Mouse (Mus musculus) heart, embryonic 16.5 days (tissue): ENCODE measurements around the gene Hist3h2a. TPM values are rescaled to one million over a fixed set of nuclear protein-coding genes. Genes with fewer than 3 reads are reported as not detected.

Experiments used
- ATAC-seq: fragments of 200-750 bp; cut with Nextera tagmentation; replicated peaks from 2 replicates; pipeline ENCODE4 v1.8.0; 2017; ENCODE audit warnings: moderate number of reproducible peaks; ENCODE audit not compliant: insufficient read depth, low FRiP score; ENCODE audit errors: extremely low read depth
- H3K27ac ChIP-seq: fragments of 300-500 bp; sonication (generic); 2 replicates; pipeline ENCODE4 v1.5.1; 2014; ENCODE audit warnings: mild to moderate bottlenecking, low read length, control low read depth, moderate library complexity
- H3K27me3 ChIP-seq: fragments of 300-500 bp; sonication (generic); 2 replicates; pipeline ENCODE4 v1.6.1; 2014; ENCODE audit warnings: low read length, mixed read lengths; ENCODE audit not compliant: control insufficient read depth, insufficient read depth
- H3K36me3 ChIP-seq: fragments of 300-500 bp; sonication (generic); 2 replicates; pipeline ENCODE4 v1.6.1; 2014; ENCODE audit not compliant: control insufficient read depth, insufficient read depth
- H3K4me1 ChIP-seq: fragments of 300-500 bp; sonication (generic); 2 replicates; pipeline ENCODE4 v1.6.1; 2014; ENCODE audit warnings: low read length, mixed read lengths; ENCODE audit not compliant: control insufficient read depth, insufficient read depth
- H3K4me2 ChIP-seq: fragments of 300-500 bp; sonication (generic); 2 replicates; pipeline ENCODE4 v1.6.1; 2014; ENCODE audit warnings: low read depth, mild to moderate bottlenecking, control low read depth, low read length
- H3K4me3 ChIP-seq: fragments of 300-500 bp; sonication (generic); 2 replicates; pipeline ENCODE4 v1.5.1; 2014; ENCODE audit warnings: mild to moderate bottlenecking, control low read depth, low read length
- H3K9ac ChIP-seq: fragments of 300-500 bp; sonication (generic); 2 replicates; pipeline ENCODE4 v1.6.1; 2014; ENCODE audit warnings: low read length, control low read depth
- H3K9me3 ChIP-seq: fragments of 300-500 bp; sonication (generic); replicated peaks from 2 replicates; pipeline ENCODE4 v1.6.1; 2016; ENCODE audit warnings: low read length; ENCODE audit not compliant: control insufficient read depth
- WGBS: fragments of 180-500 bp; shearing (Covaris S2); extraction: QIAGEN DNeasy Blood & Tissue Kit; methylation state at CpG from one replicate; pipeline ENCODE4 v1.1.7; 2014; 5-methylcytosine and 5-hydroxymethylcytosine counted together
- polyA plus RNA-seq: library from polyadenylated mRNA; unstranded; fragments of >200 nt; fragmentation: Nextera tagmentation; extraction: Ambion mirVana; gene quantifications from 2 replicates; pipeline ENCODE4 v1.2.1, GENCODE M21; 2015

Gene Hist3h2a
- polyA plus RNA-seq, 1 experiment from 2014 or later: 35.2 TPM

DNA sequence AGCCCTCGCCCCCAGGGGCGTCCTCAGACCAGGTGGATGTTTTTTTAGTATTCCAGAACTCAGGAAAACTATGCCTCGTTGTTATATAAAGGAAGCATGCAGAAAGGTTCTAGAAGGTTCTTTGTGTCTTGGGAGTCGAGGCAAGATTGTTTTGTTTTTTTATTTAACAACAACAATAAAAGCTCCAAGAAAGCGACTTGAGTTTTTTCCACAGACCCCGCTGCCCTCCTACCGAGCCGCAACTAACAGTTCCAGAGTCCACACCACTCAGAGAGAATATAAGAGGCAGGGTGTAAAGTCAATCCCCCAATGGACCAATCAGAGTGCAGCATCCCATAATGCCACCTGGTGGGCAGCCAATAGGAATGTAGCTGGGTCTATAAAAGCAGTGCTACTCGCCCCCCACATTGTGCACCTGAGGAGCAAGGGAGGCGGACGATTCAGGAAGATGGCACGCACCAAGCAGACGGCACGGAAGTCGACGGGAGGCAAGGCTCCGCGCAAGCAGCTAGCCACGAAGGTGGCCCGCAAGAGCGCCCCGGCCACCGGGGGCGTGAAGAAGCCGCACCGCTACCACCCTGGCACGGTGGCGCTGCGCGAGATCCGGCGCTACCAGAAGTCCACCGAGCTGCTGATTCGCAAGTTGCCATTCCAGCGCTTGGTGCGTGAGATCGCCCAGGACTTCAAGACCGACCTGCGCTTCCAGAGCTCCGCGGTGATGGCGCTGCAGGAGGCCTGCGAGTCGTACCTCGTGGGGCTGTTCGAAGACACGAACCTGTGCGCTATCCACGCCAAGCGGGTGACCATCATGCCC lies 7.1 kb downstream of the Hist3h2a start:
- WGBS: 49% methylated on average over 50 of the region's 50 CpGs
- Histone ChIP-seq H3K27ac (no peak overlapping the region), H3K4me3 (no peak overlapping the region), H3K9me3 (peaks cover 9% of the 10 kb centered on the region), H3K9ac (no peak overlapping the region), H3K4me1 (peaks cover 30% of the 10 kb centered on the region), H3K4me2 (peak overlapping the region; percentile 20; the same call in 1 of the 2 replicates), H3K27me3 (peaks cover 19% of the 10 kb centered on the region; the same call in 1 of the 2 replicates), H3K36me3 (peaks cover 2% of the 10 kb centered on the region; the same call in 1 of the 2 replicates)
- no peak for ATAC-seq

DNA sequence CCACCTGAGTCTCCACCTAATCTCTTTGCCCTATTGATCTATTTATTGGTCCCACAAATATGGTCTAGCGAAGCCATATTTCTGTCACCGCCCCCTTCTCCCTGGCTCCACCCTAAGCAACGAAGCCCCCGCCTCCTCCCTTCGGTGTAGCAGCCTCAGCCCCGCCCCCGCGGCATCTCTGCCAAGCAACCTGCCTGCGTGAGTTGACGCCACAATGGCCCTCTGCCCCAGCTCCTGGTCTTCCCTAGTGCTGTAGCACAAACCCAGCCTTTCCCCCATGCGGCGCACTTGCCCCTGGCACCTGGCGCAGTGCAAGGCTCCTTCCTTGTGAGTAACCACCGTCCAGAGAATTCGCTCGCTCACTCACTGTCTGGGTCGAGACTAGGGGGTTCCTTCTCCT lies 9.1 kb downstream of the Hist3h2a start:
- peaks cover 18% of the 10 kb centered on the region for H3K4me1 ChIP-seq
- no peak overlapping the region for H3K4me3 ChIP-seq
- no peak overlapping the region for H3K4me2 ChIP-seq
- no peak overlapping the region for H3K9ac ChIP-seq
- 35% methylated on average over 17 of the region's 17 CpGs for WGBS
- H3K9me3 ChIP-seq: peaks cover 9% of the 10 kb centered on the region
- H3K27me3 ChIP-seq: peaks cover 19% of the 10 kb centered on the region; the same call in 1 of the 2 replicates
- no peak overlapping the region for H3K27ac ChIP-seq
- no peaks in the 10 kb centered on the region for H3K36me3 ChIP-seq
- ATAC-seq: no peak

DNA sequence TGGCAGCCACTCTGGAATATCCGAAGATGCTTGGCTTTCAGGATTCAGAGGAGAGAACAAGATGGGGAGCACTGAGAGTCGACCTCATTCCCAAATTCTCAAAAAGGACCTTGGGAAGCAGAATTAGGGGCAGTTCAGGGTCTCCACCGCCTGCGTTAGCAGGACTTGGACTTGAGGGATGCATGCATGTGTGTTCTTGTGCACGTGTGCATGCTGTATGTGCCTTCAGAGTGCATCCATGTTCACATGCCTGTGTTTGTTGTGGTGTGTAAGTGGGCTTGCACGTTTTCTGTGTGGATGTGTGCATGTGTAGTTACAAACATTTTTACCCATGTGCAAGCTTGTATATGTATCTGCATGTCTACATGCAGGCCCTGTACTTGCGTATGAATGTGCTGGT lies 9.7 kb downstream of the Hist3h2a start:
- ATAC-seq: no peak
- Histone ChIP-seq H3K9me3 (peaks cover 9% of the 10 kb centered on the region), H3K4me1 (peaks cover 15% of the 10 kb centered on the region), H3K4me3 (no peak overlapping the region), H3K36me3 (no peaks in the 10 kb centered on the region), H3K27me3 (peaks cover 19% of the 10 kb centered on the region; the same call in 1 of the 2 replicates), H3K9ac (no peak overlapping the region), H3K27ac (no peak overlapping the region), H3K4me2 (no peak overlapping the region)
- 81% methylated on average over 7 of the region's 7 CpGs for WGBS

DNA sequence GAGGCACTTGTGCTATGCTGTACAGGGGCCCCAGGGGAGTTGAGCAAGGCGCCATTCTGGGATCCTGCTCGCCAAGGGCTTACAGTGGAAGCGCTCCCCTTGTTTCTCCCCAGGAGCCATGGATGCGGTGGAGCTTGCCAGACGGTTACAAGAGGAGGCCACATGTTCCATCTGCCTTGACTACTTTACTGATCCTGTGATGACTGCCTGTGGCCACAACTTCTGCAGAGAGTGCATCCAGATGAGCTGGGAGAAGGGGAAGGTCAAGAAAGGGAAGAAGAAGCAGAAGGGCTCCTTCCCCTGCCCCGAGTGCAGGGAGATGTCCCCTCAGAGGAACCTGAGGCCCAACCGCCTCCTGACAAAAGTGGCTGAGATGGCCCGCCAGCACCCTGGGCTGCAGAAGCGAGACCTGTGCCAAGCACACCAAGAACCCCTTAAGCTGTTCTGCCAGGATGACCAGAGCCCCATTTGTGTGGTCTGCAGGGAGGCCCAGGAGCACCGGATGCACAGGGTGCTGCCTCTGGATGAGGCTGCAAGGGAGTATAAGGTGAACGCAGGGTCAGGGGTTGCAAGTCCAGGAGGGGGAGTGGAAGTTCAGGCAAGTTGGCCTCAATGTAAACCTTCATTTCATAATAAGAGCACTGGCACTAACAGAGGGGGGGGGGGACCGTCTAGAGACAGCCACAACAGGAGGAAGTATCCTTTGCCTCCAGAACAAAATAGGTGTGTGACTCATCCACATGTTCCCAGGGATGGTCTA lies 10.7 kb downstream of the Hist3h2a start:
- Histone ChIP-seq H3K9me3 (peaks cover 9% of the 10 kb centered on the region), H3K36me3 (no peaks in the 10 kb centered on the region), H3K27ac (no peak overlapping the region), H3K4me1 (0 out of 2 replicates have a peak, but pooled peaks cover 9% of the 10 kb centered on the region), H3K4me2 (no peak overlapping the region), H3K9ac (no peak overlapping the region), H3K4me3 (no peak overlapping the region), H3K27me3 (peaks cover 19% of the 10 kb centered on the region; the same call in 1 of the 2 replicates)
- 36% methylated on average over 12 of the region's 12 CpGs for WGBS
- no peak for ATAC-seq

DNA sequence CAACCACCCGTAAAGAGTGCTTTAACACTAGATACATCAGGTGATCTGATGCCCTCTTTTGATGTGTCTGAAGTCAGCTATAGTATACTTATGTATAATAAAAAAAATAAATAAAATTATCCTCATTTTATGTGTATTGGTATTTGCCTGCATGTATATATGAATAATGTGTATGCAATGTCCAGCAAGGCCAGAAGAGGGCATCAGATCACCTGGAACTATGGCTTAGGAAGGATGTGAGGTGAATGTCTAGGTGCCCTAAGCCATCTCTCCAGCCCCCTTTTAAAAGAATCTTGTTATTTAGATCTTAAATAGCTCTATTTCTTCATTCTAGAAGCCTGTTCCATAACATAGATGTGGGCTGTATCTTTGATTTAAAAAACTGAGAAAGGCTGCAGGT lies 12.9 kb downstream of the Hist3h2a start:
- Histone ChIP-seq H3K36me3 (no peaks in the 10 kb centered on the region), H3K4me2 (no peak overlapping the region), H3K27me3 (peaks cover 6% of the 10 kb centered on the region; the same call in 1 of the 2 replicates), H3K27ac (no peak overlapping the region), H3K4me1 (peaks cover 18% of the 10 kb centered on the region), H3K9ac (no peak overlapping the region), H3K4me3 (no peak overlapping the region), H3K9me3 (no peaks in the 10 kb centered on the region)
- ATAC-seq: no peak
- 90% methylated on average over 1 of the region's 1 CpGs for WGBS

DNA sequence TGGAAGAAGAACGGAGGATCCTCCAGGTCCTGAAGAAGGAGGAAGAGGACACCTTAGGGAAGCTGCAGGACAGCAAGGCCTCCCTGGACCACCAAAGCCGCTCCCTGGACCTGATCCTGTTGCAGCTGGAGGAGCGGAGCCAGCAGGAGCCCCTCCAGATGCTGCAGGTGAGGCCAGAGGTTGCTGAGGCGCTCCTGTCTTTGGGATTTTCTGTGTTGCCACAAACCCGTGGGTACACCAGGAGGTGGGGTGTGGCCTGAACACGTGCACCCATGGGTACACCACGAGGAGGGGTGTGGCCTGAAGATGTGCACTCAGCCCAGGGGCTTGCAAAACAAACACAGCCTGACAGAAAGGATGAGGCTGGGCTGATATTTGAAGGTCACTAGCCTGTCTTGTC lies 14.1 kb downstream of the Hist3h2a start:
- H3K9ac ChIP-seq: no peak overlapping the region
- no peaks in the 10 kb centered on the region for H3K9me3 ChIP-seq
- H3K4me2 ChIP-seq: no peak overlapping the region
- 84% methylated on average over 7 of the region's 7 CpGs for WGBS
- no peak overlapping the region for H3K27ac ChIP-seq
- H3K4me1 ChIP-seq: peaks cover 18% of the 10 kb centered on the region
- no peak for ATAC-seq
- H3K36me3 ChIP-seq: no peaks in the 10 kb centered on the region
- no peak overlapping the region for H3K4me3 ChIP-seq
- no peaks in the 10 kb centered on the region for H3K27me3 ChIP-seq

DNA sequence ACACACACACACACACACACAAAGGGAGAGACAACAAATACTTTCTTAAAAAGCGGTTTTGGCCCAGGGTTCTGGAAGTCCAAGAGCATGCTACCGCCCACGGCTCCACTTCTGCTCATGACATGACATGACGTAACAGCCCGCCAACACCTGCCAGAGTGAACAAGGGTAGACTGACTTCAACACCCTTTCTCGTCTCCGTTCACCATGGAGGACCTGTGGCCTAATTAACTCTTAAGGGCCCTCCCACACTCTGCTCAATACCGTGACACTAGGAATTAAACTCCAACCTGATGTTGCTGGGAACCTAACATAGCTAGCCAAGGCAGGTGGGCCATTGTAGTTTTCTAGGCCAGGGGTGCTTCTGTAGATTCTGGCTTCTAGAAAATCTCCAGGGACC lies 14.5 kb downstream of the Hist3h2a start:
- ATAC-seq: no peak
- Histone ChIP-seq H3K27me3 (no peaks in the 10 kb centered on the region), H3K36me3 (no peaks in the 10 kb centered on the region), H3K4me2 (no peak overlapping the region), H3K9ac (no peak overlapping the region), H3K9me3 (no peaks in the 10 kb centered on the region), H3K27ac (no peak overlapping the region), H3K4me1 (peaks cover 20% of the 10 kb centered on the region), H3K4me3 (no peak overlapping the region)
- WGBS: 67% methylated on average over 8 of the region's 8 CpGs

DNA sequence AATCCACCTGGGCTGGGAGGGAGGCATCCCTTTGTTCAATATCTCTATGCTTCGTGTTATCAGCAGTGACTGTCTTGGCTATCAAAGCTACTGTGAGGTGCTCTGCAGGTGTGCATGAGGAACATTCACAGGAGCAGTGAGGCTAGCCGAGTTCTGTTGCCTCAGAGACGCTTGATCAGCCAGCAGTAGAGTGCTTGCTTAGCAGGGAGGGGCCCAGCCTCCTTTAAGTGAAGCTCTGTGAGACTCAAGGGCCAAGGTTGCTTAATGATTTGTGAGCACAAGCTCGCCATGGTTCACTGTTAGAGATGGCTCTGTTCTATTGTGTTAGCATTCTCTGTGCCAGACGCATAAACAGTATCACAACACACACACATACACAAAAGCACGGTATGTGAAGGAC lies 15.2 kb downstream of the Hist3h2a start:
- no peaks in the 10 kb centered on the region for H3K9me3 ChIP-seq
- H3K4me1 ChIP-seq: peaks cover 19% of the 10 kb centered on the region
- 69% methylated on average over 6 of the region's 6 CpGs for WGBS
- no peak overlapping the region for H3K27ac ChIP-seq
- H3K9ac ChIP-seq: no peak overlapping the region
- ATAC-seq: no peak
- no peaks in the 10 kb centered on the region for H3K27me3 ChIP-seq
- H3K36me3 ChIP-seq: peaks cover 1% of the 10 kb centered on the region; the same call in 1 of the 2 replicates
- H3K4me2 ChIP-seq: no peak overlapping the region
- H3K4me3 ChIP-seq: no peak overlapping the region
